Mouse (Mus musculus) naive thymus-derived CD4-positive, alpha-beta T cell, adult 2 months (primary cell): ENCODE results near the gene Setd7.
A peak's percentile ranks its signal among the peaks of the same experiment; 100 is the strongest.

ENCODE experiments used
- DNase-seq: peaks from one replicate; pipeline ENCODE4 v3.0.0-alpha.2; 2011; ENCODE audit warnings: low read depth

Setd7 gene

GRCm38 (mm10) chr3:51559594-51560450, 857 bp downstream of the Setd7 start:
- DNase-seq, result peak; percentile 89

GRCm38 (mm10) chr3:51555583-51555982, 5.1 kb downstream of the Setd7 start:
- DNase-seq, result no peak

GRCm38 (mm10) chr3:51554836-51555235, 5.8 kb downstream of the Setd7 start:
- no peak for DNase-seq

- DNase-seq, result peak; percentile 68
Measured at GRCm38 (mm10) chr3:51554067-51554466, 6.6 kb downstream of the Setd7 start.

- no peak for DNase-seq
Measured at GRCm38 (mm10) chr3:51553497-51553875, 7.2 kb downstream of the Setd7 start.

GRCm38 (mm10) chr3:51552841-51553496, 7.7 kb downstream of the Setd7 start:
- DNase-seq, result peak; percentile 79

GRCm38 (mm10) chr3:51552197-51552596, 8.5 kb downstream of the Setd7 start:
- DNase-seq, result no peak

- no peak for DNase-seq
Measured at GRCm38 (mm10) chr3:51548987-51549579, 11.6 kb downstream of the Setd7 start.

- no peak for DNase-seq
Measured at GRCm38 (mm10) chr3:51547577-51547976, 13.1 kb downstream of the Setd7 start.

- DNase-seq, result no peak
Measured at GRCm38 (mm10) chr3:51544442-51545128, 16.1 kb downstream of the Setd7 start.

GRCm38 (mm10) chr3:51540659-51541058, 20.0 kb downstream of the Setd7 start:
- DNase-seq, result no peak

- DNase-seq, result peak; percentile 86
Measured at GRCm38 (mm10) chr3:51539567-51540408, 20.9 kb downstream of the Setd7 start.

- DNase-seq, result no peak
Measured at GRCm38 (mm10) chr3:51534013-51534412, 26.7 kb downstream of the Setd7 start.

GRCm38 (mm10) chr3:51533573-51533972, 27.1 kb downstream of the Setd7 start:
- DNase-seq, result no peak

GRCm38 (mm10) chr3:51532282-51532620, 28.4 kb downstream of the Setd7 start:
- no peak for DNase-seq

- DNase-seq, result no peak
Measured at GRCm38 (mm10) chr3:51531473-51532281, 29.0 kb downstream of the Setd7 start.

GRCm38 (mm10) chr3:51526891-51527290, 33.8 kb downstream of the Setd7 start:
- no peak for DNase-seq

- DNase-seq, result no peak
Measured at GRCm38 (mm10) chr3:51525186-51525785, 35.4 kb downstream of the Setd7 start.

- no peak for DNase-seq
Measured at GRCm38 (mm10) chr3:51521262-51521661, 39.4 kb downstream of the Setd7 start.

- no peak for DNase-seq
Measured at GRCm38 (mm10) chr3:51518763-51519121, 41.9 kb downstream of the Setd7 start.
